Mouse (Mus musculus) lung, postnatal 0 days (tissue): ENCODE results near the gene Tmem147.

Experiments used
- CTCF ChIP-seq: IDR thresholded peaks from 2 replicates; pipeline ENCODE4 v1.5.1; 2016; ENCODE audit warnings: antibody characterized with exemption, mild to moderate bottlenecking
- EP300 ChIP-seq: IDR thresholded peaks from 2 replicates; pipeline ENCODE4 v1.6.1; 2016; ENCODE audit warnings: antibody characterized with exemption, mild to moderate bottlenecking, control low read depth

DNA sequence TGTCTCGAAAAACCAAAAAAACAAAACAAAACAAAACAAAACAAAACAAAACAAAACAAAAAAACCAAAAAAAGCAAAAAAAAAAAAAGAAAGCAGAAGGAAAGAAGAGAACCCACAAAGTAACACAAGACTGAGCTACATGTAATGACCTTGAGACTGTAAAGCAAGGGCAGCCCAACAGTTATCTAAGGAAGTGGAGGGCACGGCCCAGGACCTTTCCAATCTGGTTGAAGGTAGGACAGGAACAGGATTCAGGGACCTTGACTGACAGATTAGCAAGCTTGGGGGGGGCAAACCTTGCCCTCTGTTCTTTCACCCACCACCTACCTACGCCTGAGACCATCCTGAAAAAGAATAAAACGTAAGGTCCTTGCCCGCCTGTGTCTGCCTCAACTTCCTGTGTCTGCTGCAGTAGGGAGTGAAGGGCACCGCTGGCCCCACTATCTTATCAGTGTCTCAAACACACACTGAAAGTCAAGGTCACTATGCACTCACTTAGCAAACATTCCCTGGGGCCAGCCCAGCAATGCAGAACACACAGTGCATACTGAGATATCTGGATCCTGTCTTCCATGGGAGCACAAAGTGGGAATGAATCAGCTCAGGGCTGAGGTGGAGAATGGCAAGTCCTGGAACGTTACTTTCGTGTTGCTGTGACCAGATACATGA, 23.0 kb downstream of the Tmem147 start:
- TF ChIP-seq CTCF = no peak
- no peak for TF ChIP-seq EP300
